Mouse (Mus musculus) spleen, postnatal 0 days (tissue): ENCODE data around the gene Capg. TPM values are rescaled to one million over a fixed set of nuclear protein-coding genes. Genes with fewer than 3 reads are reported as not detected.

ENCODE experiments used
- polyA plus RNA-seq: library from polyadenylated mRNA; unstranded; fragments of >200 nt; fragmentation: Nextera tagmentation; extraction: Ambion mirVana; gene quantifications from 2 replicates; pipeline ENCODE4 v1.2.1, GENCODE M21; 2015

The Capg gene
- 55.0 and 71.7 TPM in 2 replicates for polyA plus RNA-seq

DNA sequence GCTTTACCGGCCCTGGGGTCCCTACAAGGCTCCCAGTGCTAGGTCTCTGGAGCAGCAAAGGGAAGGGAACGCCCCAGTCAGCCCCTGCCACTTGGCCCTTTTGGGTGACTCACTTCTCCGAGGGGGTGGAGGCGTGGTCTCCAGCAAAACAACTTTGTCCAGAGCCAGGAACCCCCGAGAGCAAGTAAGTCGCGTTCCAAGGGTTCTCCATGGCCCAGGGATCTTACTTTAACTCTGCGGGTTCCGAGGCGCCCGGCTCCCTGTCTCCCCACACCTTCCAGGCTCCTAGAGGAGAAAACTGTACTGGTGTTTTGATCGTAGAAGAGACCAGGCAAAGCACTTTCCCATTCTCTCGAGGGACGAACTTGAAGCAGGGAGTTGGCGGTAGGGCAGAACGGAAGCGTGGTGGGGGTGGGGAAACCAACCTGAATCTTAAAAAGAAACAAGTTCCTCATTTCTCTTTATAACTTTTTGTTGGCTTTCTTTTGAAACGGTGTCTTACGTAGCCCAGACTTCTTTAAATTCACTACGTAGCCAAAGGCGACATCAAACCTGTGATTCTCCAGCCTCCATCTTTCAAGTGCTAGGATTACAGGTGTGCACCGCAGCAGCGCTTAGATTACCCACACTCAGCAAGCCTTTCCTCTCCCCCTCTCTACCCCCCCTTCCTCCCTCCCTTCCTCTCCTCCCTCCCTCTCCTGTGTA lies at the start of gene Capg:
Gene Capg (plus strand): TSS at position 109 of the 705 bp plus-strand sequence.

DNA sequence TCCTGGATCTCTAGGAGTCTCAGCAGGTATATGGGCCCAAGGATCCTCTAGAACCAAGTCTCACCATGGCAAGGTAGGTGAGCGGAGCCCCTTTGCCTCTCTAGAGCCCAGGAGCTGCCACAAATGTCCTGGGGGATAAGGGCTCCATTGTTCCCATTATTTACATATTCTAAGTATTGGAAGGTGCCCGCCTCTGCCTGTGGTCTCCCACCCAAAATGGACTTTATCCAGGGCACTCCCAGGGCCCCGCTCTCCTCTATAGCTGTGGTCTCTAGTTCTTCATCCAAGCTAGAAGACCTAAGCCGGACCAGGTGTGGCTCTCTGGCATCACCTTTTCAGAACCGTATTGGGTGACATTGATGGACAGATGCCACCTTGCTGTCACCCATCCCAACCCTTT lies 22.6 kb upstream of the Capg start, which contains the start of gene Sh2d6:
Gene Sh2d6 (minus strand): TSS at position 101 of the 400 bp plus-strand sequence.

DNA sequence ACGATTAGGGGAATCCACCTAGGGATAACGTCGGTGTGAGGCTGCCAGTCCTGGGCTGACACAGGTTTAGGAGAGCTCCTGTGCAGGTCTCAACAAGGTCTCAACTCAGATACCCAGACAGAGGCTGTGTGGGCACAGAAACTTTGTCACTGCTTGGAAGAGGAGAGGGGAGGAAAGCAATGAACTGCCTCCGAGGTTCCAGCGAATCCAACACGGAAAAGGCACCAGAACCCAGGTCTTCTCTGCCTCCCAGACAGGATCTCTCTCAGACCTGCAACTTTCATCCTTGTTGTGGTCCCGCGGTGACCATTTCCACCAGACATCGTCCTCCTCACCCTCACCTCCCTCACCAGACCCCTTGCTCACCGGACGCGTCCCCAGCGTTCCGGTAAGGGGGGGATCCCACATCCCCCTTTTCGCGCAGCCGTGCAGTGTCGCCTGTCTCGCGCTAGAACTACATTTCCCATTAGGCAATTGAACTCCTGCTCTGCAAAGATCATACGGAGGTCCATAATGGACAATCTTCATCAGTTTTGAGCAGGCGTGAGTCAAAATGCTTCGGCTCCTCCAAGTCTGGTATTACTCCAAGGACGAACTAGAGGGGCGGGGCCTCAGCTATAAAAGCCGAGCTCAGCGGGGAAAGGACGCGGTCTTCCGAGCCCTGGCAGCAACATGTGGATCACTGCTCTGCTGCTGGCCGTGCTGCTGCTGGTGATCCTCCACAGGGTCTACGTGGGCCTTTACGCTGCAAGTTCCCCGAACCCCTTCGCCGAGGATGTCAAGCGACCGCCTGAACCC lies 54.0 kb downstream of the Capg start, which contains the start of the genes Elmod3 and Retsat:
Gene Elmod3 (minus strand): TSS at position 458 of the 798 bp plus-strand sequence.
Gene Retsat (plus strand): TSS at position 520 of the 798 bp plus-strand sequence.

Other genes starting within 250 kb of the Capg start
- gene Sftpb, start 239.8 kb upstream of the Capg start, polyA plus RNA-seq = 0.13 TPM in 1 of 2 replicates, not detected in the other
- gene Usp39, start 199.2 kb upstream of the Capg start, polyA plus RNA-seq = 38.3 and 41.3 TPM in 2 replicates
- 18.5 and 20.1 TPM in 2 replicates for gene 0610030E20Rik, start 197.1 kb upstream of the Capg start, polyA plus RNA-seq
- 4.1 and 7.1 TPM in 2 replicates for gene Tmem150a, start 188.9 kb upstream of the Capg start, polyA plus RNA-seq
- 94.7 and 102 TPM in 2 replicates for gene Rnf181, start 177.4 kb upstream of the Capg start, polyA plus RNA-seq
- 187 and 196 TPM in 2 replicates for gene Vamp5, start 163.9 kb upstream of the Capg start, polyA plus RNA-seq
- gene Vamp8, start 153.7 kb upstream of the Capg start, polyA plus RNA-seq = 321 and 342 TPM in 2 replicates
- gene Ggcx, start 130.1 kb upstream of the Capg start, polyA plus RNA-seq = 5.0 and 6.3 TPM in 2 replicates
- 223 and 226 TPM in 2 replicates for gene Mat2a, start 104.8 kb upstream of the Capg start, polyA plus RNA-seq
- gene Sh2d6, start 22.7 kb upstream of the Capg start, polyA plus RNA-seq = 0.16 TPM in 1 of 2 replicates, not detected in the other
- 5.3 and 5.7 TPM in 2 replicates for gene Elmod3, start 54.0 kb downstream of the Capg start, polyA plus RNA-seq
- 12.4 and 13.9 TPM in 2 replicates for gene Retsat, start 54.1 kb downstream of the Capg start, polyA plus RNA-seq
- gene Tgoln1, start 72.6 kb downstream of the Capg start, polyA plus RNA-seq = 14.3 and 15.6 TPM in 2 replicates
- 5.2 and 7.6 TPM in 2 replicates for gene Tcf7l1, start 244.9 kb downstream of the Capg start, polyA plus RNA-seq